Mouse (Mus musculus): ENCODE results near the gene Gls2.

DNA sequence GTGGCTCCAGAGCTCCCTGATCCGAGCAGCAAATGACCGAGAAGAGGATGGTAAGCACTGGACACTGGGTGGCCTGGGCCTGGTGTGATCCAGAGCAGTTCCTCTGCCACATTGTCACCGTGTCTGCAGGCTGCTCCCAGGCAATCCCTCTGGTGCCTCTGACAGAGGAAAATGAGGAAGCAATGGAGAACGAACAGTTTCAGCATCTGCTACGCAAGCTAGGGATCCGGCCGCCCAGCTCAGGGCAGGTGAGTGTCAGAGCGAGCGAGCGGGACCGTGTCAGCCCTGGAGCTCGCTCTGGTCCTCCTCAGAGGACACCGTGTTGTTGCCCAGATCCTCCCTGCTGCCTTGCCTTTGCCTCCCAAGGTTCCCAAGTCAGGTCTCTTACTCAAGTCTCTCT, 56.3 kb downstream of the Gls2 start:
- no peak for TF ChIP-seq CTCF (IDR thresholded peaks at IDR 0.05; ENCODE audit: control insufficient read depth, insufficient read depth, insufficient read length)
- no peak for TF ChIP-seq MYOD1 (IDR thresholded peaks at IDR 0.05; ENCODE audit: control insufficient read depth, insufficient read length, low read depth)
- no peak for TF ChIP-seq MAX (IDR thresholded peaks at IDR 0.05)
- no peak for TF ChIP-seq USF1 (IDR thresholded peaks at IDR 0.05; ENCODE audit: low read depth)
- no peak for TF ChIP-seq CEBPB (IDR thresholded peaks at IDR 0.05; ENCODE audit: low read depth)

Data from C2C12 (cell line).